Mouse (Mus musculus) ES-Bruce4 (cell line): Measurements from ENCODE around the gene Nubp1.

Source experiments
- CTCF ChIP-seq: IDR thresholded peaks from one replicate; pipeline ENCODE4 v1.8.1; 2011; ENCODE audit warnings: low read depth, low read length
- EP300 ChIP-seq: IDR thresholded peaks from 2 replicates; pipeline ENCODE4 v1.6.1; 2011; ENCODE audit warnings: low read depth, low read length; ENCODE audit not compliant: insufficient read depth

GRCm38 (mm10) chr16:10453872-10454582, 42.3 kb downstream of the Nubp1 start:
- TF ChIP-seq EP300 (no peak), CTCF (no peak)
